8 mouse cellular contexts compared by ENCODE assay signal in genomic region chr1:193324224-193324623, GRCm38 (mm10). TPM values are rescaled to one million over a fixed set of nuclear protein-coding genes. Genes with fewer than 3 reads are reported as not detected.
DNase-seq lines count a peak whose midpoint lies in the region; ATAC-seq lines count a peak whose summit lies in the region.

No protein-coding gene starts in this region.

- WGBS in midbrain, embryonic 13.5 days, result 41% methylated on average over 2 of the region's 2 CpGs

- no peak overlapping the region for H3K4me3 ChIP-seq in midbrain, embryonic 13.5 days (replicated peaks)

- ATAC-seq in cerebellum, adult (ENCODE audit: insufficient number of reproducible peaks, low FRiP score, low TSS enrichment), result 0 out of 2 replicates have a peak, but pooled peaks have one; percentile 42
- no peak for ATAC-seq in midbrain, embryonic 13.5 days

- no peak overlapping the region for H3K27ac ChIP-seq in midbrain, embryonic 13.5 days

- H3K9ac ChIP-seq in midbrain, embryonic 13.5 days (replicated peaks), result no peak overlapping the region

- intact Hi-C loops in left cerebral cortex, postnatal 4 days (cut with DNase I), result loop anchor here (2.0 kb wide), 1 partner anchor 69 kb away; no protein-coding TSS in a partner anchor

- no peaks in the 10 kb centered on the region for H3K9me3 ChIP-seq in midbrain, embryonic 13.5 days

- no peak overlapping the region for H3K4me2 ChIP-seq in midbrain, embryonic 13.5 days (replicated peaks)

- no peaks in the 10 kb centered on the region for H3K4me1 ChIP-seq in midbrain, embryonic 13.5 days (replicated peaks)

- DNase-seq in cerebellum, adult 11-12 months, result no peak
- DNase-seq in left cerebral cortex, postnatal 4 days, result peak; percentile 64
- DNase-seq in left cerebral cortex, adult 11 months (ENCODE audit: low spot score), result no peak
- peak; percentile 76 for DNase-seq in adrenal gland, postnatal 14 days
- DNase-seq in kidney, postnatal 14 days, result peak; percentile 70
- DNase-seq in thymus, postnatal 0 days (ENCODE audit: low spot score), result peak; percentile 56

- H3K27me3 ChIP-seq in midbrain, embryonic 13.5 days, result no peaks in the 10 kb centered on the region

- no peaks in the 10 kb centered on the region for H3K36me3 ChIP-seq in midbrain, embryonic 13.5 days

RNA-seq across cellular contexts. Expression of gene Camk1g, which starts 45.9 kb away (rescaled TPM):
- total RNA-seq in left cerebral cortex, postnatal 4 days (2021), result 10 to 100 TPM; 36.4 to 39.0 TPM
- 0.56 and 0.60 TPM in 2 replicates for total RNA-seq in adrenal gland, postnatal 14 days (2021)
- 1.0 and 2.6 TPM in 2 replicates for polyA plus RNA-seq in thymus, postnatal 0 days (2015; fragmentation: Nextera tagmentation; extraction: Ambion mirVana)
- 42.5 and 43.0 TPM in 2 replicates for polyA plus RNA-seq in midbrain, embryonic 13.5 days (2015; fragmentation: Nextera tagmentation; extraction: Ambion mirVana)

RNA-seq across cellular contexts. Expression of gene G0s2, which starts 51.2 kb away (rescaled TPM):
- 1 to 10 TPM; 3.1 to 3.7 TPM for total RNA-seq in left cerebral cortex, postnatal 4 days (2021)
- 163 and 182 TPM in 2 replicates for total RNA-seq in adrenal gland, postnatal 14 days (2021)
- 19.9 and 21.3 TPM in 2 replicates for polyA plus RNA-seq in thymus, postnatal 0 days (2015; fragmentation: Nextera tagmentation; extraction: Ambion mirVana)
- 7.7 and 10.2 TPM in 2 replicates for polyA plus RNA-seq in midbrain, embryonic 13.5 days (2015; fragmentation: Nextera tagmentation; extraction: Ambion mirVana)

Comparison
In these comparisons a context has a peak if more than half of its experiments do, and no peak if none do; other contexts are left out.
1. DNase-seq: peak in left cerebral cortex, postnatal 4 days (single experiment), adrenal gland, postnatal 14 days (single experiment), kidney, postnatal 14 days (single experiment) and thymus, postnatal 0 days (single experiment); none in cerebellum, adult 11-12 months (single experiment) and left cerebral cortex, adult 11 months (single experiment).
2. RNA of gene Camk1g, which starts 45.9 kb away (total RNA-seq): 36.4 to 39.0 TPM in left cerebral cortex, postnatal 4 days; 0.56 to 0.60 TPM in adrenal gland, postnatal 14 days; every median in the first group is over 10 times any median in the second.
3. RNA of gene G0s2, which starts 51.2 kb away (total RNA-seq): 163 to 182 TPM in adrenal gland, postnatal 14 days; 3.1 to 3.7 TPM in left cerebral cortex, postnatal 4 days; every median in the first group is over 10 times any median in the second.